Mouse (Mus musculus) ovary, postnatal 36 days (tissue): ENCODE results near the gene Itpr1.

Source experiments
- DNase-seq: peaks from one replicate; pipeline ENCODE4 v3.0.0; 2022; ENCODE audit warnings: low spot score, mixed read lengths

Itpr1 gene

GRCm38 (mm10) chr6:108212881-108213295, at the start of gene Itpr1:
Itpr1 (plus strand) TSS chr6:108213096.
- DNase-seq: peak; percentile 97

DNA sequence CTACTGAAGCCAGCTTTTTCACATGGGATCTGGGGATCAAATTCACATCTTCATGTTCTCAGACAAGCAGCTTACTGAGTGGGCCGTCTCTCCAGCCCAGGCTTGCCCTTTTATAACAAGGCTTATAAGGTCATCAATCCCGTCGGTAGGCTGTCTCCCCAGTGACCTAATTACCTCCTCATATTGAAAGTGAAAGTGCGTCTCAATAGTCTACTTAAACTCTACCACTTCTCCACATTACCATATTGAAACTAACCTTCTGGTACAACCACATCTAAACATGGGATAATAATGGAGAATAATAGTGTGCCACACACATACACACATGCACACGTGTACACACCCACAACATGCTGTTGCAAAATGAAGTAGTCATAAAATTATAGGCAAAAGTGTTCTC, 48.0 kb upstream of the Itpr1 start:
- DNase-seq: no peak

DNA sequence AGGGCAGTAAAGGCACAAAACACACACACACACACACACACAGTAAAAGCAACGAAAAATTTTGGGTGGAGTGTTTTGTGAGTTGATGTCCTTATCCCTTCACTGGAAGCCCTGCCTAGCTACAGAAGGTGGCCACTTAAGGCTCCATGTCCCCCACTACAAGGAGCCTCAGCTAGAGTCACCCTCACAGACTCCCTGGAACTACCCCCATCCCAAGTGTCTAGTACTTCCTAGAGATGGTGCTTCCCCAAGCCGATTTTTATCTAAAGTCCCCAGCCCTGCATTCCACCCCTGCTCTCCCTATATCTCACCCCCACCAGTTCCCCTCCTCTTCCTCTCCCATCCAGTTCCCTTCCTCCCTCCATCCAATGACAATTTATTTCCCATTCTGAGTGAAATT, 47.3 kb upstream of the Itpr1 start:
- DNase-seq: no peak

GRCm38 (mm10) chr6:108167946-108168680, 44.8 kb upstream of the Itpr1 start:
- DNase-seq: no peak

GRCm38 (mm10) chr6:108168723-108169122, 44.2 kb upstream of the Itpr1 start:
- DNase-seq: no peak

GRCm38 (mm10) chr6:108169466-108169865, 43.4 kb upstream of the Itpr1 start:
- no peak for DNase-seq

DNA sequence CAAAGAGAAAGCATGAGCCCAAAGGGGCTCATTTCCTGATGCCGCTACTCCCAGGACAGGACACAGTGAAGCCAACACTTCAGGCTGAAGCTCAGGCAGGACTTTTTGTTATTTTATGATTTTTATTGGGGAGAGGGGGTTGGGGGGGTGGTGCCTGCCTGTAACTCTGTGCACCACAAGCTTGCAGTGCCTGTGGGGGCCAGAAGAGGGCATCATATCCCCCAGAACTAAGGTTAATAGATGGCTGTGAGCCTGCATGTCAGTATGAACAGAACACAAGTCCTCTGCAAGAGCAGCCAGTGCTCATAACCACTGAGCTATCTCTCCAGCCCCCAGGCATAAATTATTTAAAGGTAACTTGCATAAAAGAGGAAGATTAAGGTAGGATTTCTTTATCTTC, 40.7 kb upstream of the Itpr1 start:
- no peak for DNase-seq

DNA sequence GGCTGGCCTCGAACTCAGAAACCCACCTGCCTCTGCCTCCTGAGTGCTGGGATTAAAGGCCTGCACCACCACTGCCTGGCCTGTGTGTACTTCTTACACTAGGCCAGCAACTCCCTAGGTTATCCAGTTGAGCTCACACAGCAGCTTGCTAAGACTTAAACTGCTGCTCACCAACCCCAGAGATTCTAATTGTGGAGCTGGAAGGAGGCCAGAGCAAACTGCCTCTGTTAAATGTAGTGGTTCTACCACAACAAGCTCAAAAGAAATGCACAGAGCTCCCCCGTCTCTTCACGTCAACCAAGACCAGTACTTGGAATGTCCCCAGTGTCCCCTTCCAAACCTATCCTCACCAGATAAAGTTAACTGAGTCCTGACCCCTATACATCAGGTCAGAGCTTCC, 38.7 kb upstream of the Itpr1 start:
- no peak for DNase-seq

GRCm38 (mm10) chr6:108179087-108179486, 33.8 kb upstream of the Itpr1 start:
- DNase-seq: no peak

- peak; percentile 81 for DNase-seq
Observed at GRCm38 (mm10) chr6:108184847-108185684, 27.8 kb upstream of the Itpr1 start, which contains the start of gene Sumf1. Sumf1 (minus strand) TSS chr6:108185582.

GRCm38 (mm10) chr6:108185685-108186009, 27.2 kb upstream of the Itpr1 start:
- no peak for DNase-seq

DNA sequence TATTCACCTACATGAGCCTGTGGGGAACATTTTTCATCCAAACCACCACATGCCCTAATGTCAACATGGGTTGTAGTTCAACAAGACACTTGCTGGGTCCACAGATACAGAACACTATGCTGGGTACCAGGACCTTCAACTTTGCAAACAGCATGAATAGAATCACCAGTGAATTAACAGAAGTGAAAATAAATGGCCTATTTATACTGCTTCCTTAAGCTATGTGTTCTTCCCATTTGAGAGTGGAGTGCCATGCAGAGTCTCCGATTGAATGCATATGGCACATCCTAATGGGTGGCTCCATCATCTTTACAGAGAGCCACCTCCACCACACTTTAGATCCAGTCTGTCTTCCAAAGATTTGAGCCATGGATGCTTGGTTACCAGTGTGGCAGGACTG, 22.2 kb upstream of the Itpr1 start:
- no peak for DNase-seq

- DNase-seq: no peak
Observed at GRCm38 (mm10) chr6:108192632-108193031, 20.3 kb upstream of the Itpr1 start.

DNA sequence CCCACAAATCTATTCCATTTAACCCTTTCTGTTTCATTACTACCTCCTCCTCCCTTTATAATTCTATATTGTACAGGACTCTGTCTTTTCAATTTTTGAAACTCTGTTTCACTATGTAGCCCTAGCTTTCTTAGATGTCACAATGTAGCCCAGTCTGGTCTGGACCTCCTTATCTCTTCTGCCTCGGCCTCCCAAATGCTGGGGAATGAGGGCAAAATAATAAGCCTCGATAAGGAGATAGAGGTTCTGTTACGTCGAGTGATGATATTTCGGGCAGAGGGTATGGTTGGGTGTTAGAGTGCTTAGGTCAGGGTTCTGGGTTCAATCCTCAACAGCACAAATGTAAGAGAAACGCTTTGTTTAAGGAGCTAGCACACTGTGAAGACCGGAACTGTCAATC, 16.2 kb upstream of the Itpr1 start:
- no peak for DNase-seq

DNA sequence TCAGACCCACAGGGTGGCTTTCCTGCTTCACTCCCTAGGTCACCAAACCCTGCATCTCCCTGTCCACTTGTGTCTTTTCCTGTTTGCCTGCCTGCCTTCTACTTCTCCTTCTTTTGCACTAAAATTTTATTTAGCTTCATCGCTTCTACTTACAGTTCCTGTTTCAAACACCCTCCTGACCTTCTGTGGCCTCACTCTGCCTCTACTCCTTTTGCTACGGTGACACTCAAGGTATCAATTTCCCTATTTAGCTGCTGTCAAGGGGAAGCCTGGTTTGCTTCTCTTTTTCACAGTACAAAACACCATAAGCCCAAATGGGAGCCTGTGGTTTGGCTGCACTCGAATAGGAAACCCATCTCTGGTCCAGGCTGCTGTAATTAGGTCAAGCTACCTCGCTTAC, 15.8 kb upstream of the Itpr1 start:
- DNase-seq: no peak

GRCm38 (mm10) chr6:108198286-108198685, 14.6 kb upstream of the Itpr1 start:
- DNase-seq: no peak

DNA sequence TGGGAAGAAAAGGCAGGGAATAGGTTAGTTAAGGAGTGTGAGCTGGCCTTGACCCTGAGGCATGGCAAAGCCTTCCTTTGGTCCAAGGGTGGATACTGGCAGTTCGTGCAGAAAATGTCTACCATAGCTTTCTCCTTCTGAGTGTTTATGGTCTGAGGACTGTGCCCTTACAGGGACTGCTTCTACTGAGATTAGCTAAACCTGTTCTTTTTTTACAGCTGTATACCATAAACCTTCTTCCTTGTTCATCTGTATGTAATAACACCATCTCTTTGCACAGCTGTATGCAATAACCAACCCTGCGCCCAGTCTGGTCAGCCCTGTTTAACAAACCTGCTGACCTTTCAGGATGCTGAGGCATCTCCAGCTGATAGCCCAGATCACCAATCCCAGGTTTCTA, 8.6 kb upstream of the Itpr1 start:
- no peak for DNase-seq

DNA sequence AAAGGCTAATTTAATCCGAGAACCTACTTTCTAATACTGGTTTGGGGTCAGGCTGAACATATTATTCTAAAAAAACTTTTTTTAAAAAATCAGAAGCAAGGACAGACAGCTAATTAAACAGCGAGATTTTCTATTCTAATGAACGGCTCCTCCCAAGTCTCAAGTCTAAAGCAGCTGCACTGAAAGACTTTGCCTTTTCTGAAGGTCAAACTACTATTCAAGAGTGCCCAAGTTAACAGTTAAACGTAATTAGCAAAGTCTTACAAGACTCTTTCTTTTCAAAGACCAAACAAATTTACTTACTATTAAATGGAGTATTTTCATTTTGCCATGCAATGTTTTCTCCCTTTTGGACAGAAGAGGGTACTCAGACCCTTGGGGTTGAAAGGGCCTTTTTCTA, 6.8 kb upstream of the Itpr1 start:
- DNase-seq: no peak

DNA sequence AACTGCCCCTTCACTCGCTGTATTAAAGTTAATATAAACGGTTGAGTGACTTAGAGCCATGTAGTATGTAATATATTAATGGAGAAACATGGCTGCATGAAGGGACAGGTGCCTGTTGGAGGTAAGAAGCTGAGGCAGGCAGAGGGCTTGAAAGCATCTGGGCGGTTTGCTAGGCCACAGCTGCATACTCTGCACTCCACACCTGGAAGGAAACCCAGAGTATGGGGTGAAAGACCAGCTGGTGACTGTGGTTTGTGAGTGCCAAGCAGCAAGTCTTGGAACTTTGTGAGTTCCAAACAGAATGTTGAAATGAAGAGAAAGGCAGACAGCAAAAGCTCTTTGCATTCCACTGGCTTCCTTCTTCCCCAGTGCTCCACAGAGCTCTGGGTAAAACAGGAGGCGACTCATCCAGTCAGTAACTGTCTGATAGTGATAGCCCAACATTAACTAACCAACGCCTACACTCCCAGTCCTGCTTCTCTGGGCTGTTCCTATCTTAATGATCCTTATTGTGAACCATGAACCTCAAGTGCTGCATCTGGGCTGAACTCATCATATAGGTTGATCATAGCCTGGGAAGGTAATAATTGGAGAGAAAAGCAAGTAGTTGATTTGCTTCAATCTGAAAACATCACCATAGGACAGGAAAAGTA, 5.9 kb upstream of the Itpr1 start:
- no peak for DNase-seq

GRCm38 (mm10) chr6:108211896-108212880, 708 bp upstream of the Itpr1 start:
- DNase-seq: no peak

GRCm38 (mm10) chr6:108213481-108214293, 791 bp downstream of the Itpr1 start:
- DNase-seq: no peak
